Mouse (Mus musculus): ENCODE results near the gene Pm20d1. TPM values are rescaled to one million over a fixed set of nuclear protein-coding genes. Genes with fewer than 3 reads are reported as not detected.

Gene Pm20d1
- polyA plus RNA-seq, 1 experiment, result 0.54 TPM

DNA sequence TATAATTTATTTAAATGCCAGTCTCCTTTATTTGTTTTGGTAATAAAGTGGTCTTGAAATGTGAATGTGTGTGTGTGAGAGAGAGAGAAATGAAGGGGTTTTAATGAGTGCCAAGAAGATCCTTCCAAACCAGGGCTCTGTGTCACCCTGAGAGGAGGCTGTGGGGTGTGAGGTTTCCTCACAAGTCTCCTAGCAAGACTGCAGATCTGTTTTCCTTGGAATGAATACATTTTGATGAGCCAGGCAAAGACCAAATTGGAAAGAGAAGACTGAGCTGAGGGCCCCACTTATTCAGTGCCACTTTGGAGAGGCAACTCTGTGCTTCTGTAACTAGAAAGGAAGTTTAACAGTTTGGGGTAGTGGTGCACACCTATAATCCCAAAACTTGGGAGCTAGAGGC is 25.7 kb upstream of the Pm20d1 start:
- no peak overlapping the region for H3K4me3 ChIP-seq (ENCODE audit: insufficient read depth, low read length)
- H3K4me1 ChIP-seq (ENCODE audit: control insufficient read depth, insufficient read depth, low read length), result no peaks in the 10 kb centered on the region
- TF ChIP-seq POLR2A (IDR thresholded peaks at IDR 0.05; ENCODE audit: low read depth, low read length) (no peak), CTCF (IDR thresholded peaks at IDR 0.05; ENCODE audit: borderline replicate concordance, insufficient read depth, low read length) (no peak)
- no peak overlapping the region for H3K27ac ChIP-seq (ENCODE audit: insufficient read depth, low read length)

GRCm38 (mm10) chr1:131794591-131794990 is 2.6 kb upstream of the Pm20d1 start:
- H3K4me1 ChIP-seq (ENCODE audit: control insufficient read depth, insufficient read depth, low read length), result no peaks in the 10 kb centered on the region
- TF ChIP-seq CTCF (IDR thresholded peaks at IDR 0.05; ENCODE audit: borderline replicate concordance, insufficient read depth, low read length) (no peak), POLR2A (IDR thresholded peaks at IDR 0.05; ENCODE audit: low read depth, low read length) (no peak)
- no peak overlapping the region for H3K4me3 ChIP-seq (ENCODE audit: insufficient read depth, low read length)
- no peak overlapping the region for H3K27ac ChIP-seq (ENCODE audit: insufficient read depth, low read length)

- no peak overlapping the region for H3K27ac ChIP-seq (ENCODE audit: insufficient read depth, low read length)
- TF ChIP-seq POLR2A (IDR thresholded peaks at IDR 0.05; ENCODE audit: low read depth, low read length) (no peak), CTCF (IDR thresholded peaks at IDR 0.05; ENCODE audit: borderline replicate concordance, insufficient read depth, low read length) (no peak)
- no peak overlapping the region for H3K4me3 ChIP-seq (ENCODE audit: insufficient read depth, low read length)
- no peaks in the 10 kb centered on the region for H3K4me1 ChIP-seq (ENCODE audit: control insufficient read depth, insufficient read depth, low read length)
Measured at GRCm38 (mm10) chr1:131795171-131795570, 2.0 kb upstream of the Pm20d1 start.

- TF ChIP-seq CTCF (IDR thresholded peaks at IDR 0.05; ENCODE audit: borderline replicate concordance, insufficient read depth, low read length), result no peak
- TF ChIP-seq POLR2A (IDR thresholded peaks at IDR 0.05; ENCODE audit: low read depth, low read length), result no peak
Measured at GRCm38 (mm10) chr1:131800001-131800400, 2.8 kb downstream of the Pm20d1 start.

DNA sequence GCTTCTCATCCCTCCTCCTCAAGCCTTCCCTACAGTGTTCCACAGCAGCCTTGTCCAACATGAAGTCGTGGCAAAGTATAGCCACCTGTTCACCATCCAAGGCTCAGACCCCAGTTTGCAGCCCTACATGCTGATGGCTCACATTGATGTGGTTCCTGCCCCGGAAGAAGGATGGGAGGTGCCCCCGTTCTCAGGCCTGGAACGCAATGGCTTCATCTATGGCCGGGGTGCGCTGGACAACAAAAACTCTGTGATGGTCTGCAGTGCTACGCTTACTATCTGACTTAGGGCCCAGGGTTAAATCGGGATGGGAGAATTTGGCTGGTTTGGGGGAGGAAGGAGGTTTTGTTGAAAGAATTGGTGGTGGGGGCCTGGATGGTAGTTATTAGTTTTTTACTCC is 3.9 kb downstream of the Pm20d1 start:
- Histone ChIP-seq H3K27ac (ENCODE audit: insufficient read depth, low read length) (no peak overlapping the region), H3K4me3 (ENCODE audit: insufficient read depth, low read length) (no peak overlapping the region), H3K4me1 (ENCODE audit: control insufficient read depth, insufficient read depth, low read length) (no peaks in the 10 kb centered on the region)
- TF ChIP-seq POLR2A (IDR thresholded peaks at IDR 0.05; ENCODE audit: low read depth, low read length), result no peak
- no peak for TF ChIP-seq CTCF (IDR thresholded peaks at IDR 0.05; ENCODE audit: borderline replicate concordance, insufficient read depth, low read length)

More at GRCm38 (mm10) chr1:131800001-131800400, 2.8 kb downstream of the Pm20d1 start:
- no peak overlapping the region for H3K27ac ChIP-seq (ENCODE audit: insufficient read depth, low read length)
- no peak overlapping the region for H3K4me3 ChIP-seq (ENCODE audit: insufficient read depth, low read length)
- H3K4me1 ChIP-seq (ENCODE audit: control insufficient read depth, insufficient read depth, low read length), result no peaks in the 10 kb centered on the region

DNA sequence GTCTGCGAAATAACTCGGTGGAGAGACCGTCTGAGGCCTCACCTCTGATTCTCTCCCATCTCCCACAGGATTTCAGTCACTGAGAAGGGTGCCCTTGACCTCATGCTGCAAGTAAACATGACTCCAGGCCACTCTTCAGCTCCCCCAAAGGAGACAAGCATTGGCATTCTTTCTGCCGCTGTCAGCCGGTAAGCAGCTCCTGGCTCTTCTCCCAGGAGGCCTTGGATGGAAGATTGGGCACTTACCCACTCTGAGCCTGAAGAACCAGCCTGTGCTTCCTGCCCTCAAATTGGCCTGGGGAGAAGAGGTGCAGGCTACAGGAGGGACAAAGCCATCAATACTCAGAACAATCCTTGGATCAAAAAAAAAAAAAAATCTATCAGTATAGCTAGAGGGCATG is 5.5 kb downstream of the Pm20d1 start:
- no peak overlapping the region for H3K27ac ChIP-seq (ENCODE audit: insufficient read depth, low read length)
- no peaks in the 10 kb centered on the region for H3K4me1 ChIP-seq (ENCODE audit: control insufficient read depth, insufficient read depth, low read length)
- TF ChIP-seq CTCF (IDR thresholded peaks at IDR 0.05; ENCODE audit: borderline replicate concordance, insufficient read depth, low read length), result no peak
- TF ChIP-seq POLR2A (IDR thresholded peaks at IDR 0.05; ENCODE audit: low read depth, low read length), result no peak
- no peak overlapping the region for H3K4me3 ChIP-seq (ENCODE audit: insufficient read depth, low read length)

DNA sequence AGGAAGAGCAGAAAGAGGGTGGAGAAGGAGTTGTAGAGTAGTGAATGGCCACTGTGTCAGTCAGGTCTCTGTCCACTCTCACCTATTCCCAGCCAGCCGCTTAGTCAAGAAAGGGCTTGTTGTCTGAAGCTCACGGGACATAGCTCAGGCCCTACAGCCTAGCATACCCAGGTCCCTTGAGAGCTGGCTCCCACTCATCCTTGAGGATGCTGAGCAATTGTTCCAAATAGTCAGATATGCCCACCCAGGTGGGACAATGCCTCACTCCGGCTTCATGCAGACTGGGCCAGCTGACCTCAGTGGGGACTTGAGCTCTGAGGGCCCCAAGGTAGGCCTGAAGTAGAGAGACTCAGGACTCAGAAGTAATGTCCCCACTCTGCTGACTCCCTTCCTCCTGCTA is 7.0 kb downstream of the Pm20d1 start:
- Histone ChIP-seq H3K4me3 (ENCODE audit: insufficient read depth, low read length) (no peak overlapping the region), H3K27ac (ENCODE audit: insufficient read depth, low read length) (no peak overlapping the region), H3K4me1 (ENCODE audit: control insufficient read depth, insufficient read depth, low read length) (no peaks in the 10 kb centered on the region)
- no peak for TF ChIP-seq POLR2A (IDR thresholded peaks at IDR 0.05; ENCODE audit: low read depth, low read length)
- TF ChIP-seq CTCF (IDR thresholded peaks at IDR 0.05; ENCODE audit: borderline replicate concordance, insufficient read depth, low read length), result no peak

GRCm38 (mm10) chr1:131808986-131809385 is 11.8 kb downstream of the Pm20d1 start:
- no peak overlapping the region for H3K4me3 ChIP-seq (ENCODE audit: insufficient read depth, low read length)
- H3K4me1 ChIP-seq (ENCODE audit: control insufficient read depth, insufficient read depth, low read length), result no peaks in the 10 kb centered on the region
- no peak overlapping the region for H3K27ac ChIP-seq (ENCODE audit: insufficient read depth, low read length)
- TF ChIP-seq CTCF (IDR thresholded peaks at IDR 0.05; ENCODE audit: borderline replicate concordance, insufficient read depth, low read length), result no peak
- TF ChIP-seq POLR2A (IDR thresholded peaks at IDR 0.05; ENCODE audit: low read depth, low read length), result no peak

DNA sequence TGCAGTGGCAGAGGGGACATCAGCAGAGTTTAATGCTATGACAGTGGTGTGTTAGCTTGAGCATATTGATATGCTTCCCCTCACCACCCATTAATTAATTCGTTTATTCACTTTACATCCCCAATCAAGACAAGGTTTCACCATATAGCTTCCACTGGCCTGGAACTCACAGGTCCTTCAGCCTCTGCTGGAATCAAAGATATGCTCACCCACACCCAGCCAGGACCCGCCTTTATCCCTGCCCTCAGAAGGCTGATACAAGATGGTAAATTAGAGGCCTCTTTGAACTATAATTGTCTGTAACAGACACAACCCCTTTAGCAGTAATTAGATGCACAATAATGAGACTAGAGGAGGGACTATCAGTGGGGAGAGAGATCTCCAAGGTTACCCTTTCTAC is 12.5 kb downstream of the Pm20d1 start:
- no peak overlapping the region for H3K27ac ChIP-seq (ENCODE audit: insufficient read depth, low read length)
- TF ChIP-seq POLR2A (IDR thresholded peaks at IDR 0.05; ENCODE audit: low read depth, low read length) (no peak), CTCF (IDR thresholded peaks at IDR 0.05; ENCODE audit: borderline replicate concordance, insufficient read depth, low read length) (no peak)

GRCm38 (mm10) chr1:131811393-131811792 is 14.2 kb downstream of the Pm20d1 start:
- H3K4me3 ChIP-seq (ENCODE audit: insufficient read depth, low read length), result no peak overlapping the region
- H3K4me1 ChIP-seq (ENCODE audit: control insufficient read depth, insufficient read depth, low read length), result no peaks in the 10 kb centered on the region
- H3K27ac ChIP-seq (ENCODE audit: insufficient read depth, low read length), result no peak overlapping the region

More for the DNA sequence above, 12.5 kb downstream of the Pm20d1 start:
- Histone ChIP-seq H3K4me1 (ENCODE audit: control insufficient read depth, insufficient read depth, low read length) (no peaks in the 10 kb centered on the region), H3K4me3 (ENCODE audit: insufficient read depth, low read length) (no peak overlapping the region)

DNA sequence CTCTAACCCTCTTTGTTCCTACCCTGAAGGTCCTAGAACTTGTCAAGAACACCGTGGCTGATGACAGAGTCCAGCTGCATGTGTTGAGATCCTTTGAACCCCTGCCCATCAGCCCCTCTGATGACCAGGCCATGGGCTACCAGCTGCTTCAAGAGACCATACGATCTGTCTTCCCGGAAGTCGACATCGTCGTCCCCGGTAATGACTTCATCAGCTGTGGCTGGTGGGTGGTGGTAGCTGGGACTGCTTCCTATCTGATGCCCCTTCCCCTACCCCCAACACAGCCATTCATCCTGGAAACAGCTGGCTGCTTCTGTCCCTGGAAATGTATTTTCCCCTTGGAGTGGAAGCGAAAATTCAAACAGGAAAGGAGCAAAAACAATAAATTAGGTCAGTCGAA is 14.8 kb downstream of the Pm20d1 start:
- H3K4me1 ChIP-seq (ENCODE audit: control insufficient read depth, insufficient read depth, low read length), result no peaks in the 10 kb centered on the region
- no peak overlapping the region for H3K4me3 ChIP-seq (ENCODE audit: insufficient read depth, low read length)
- no peak overlapping the region for H3K27ac ChIP-seq (ENCODE audit: insufficient read depth, low read length)
- TF ChIP-seq POLR2A (IDR thresholded peaks at IDR 0.05; ENCODE audit: low read depth, low read length) (no peak), CTCF (IDR thresholded peaks at IDR 0.05; ENCODE audit: borderline replicate concordance, insufficient read depth, low read length) (no peak)

More at GRCm38 (mm10) chr1:131811393-131811792, 14.2 kb downstream of the Pm20d1 start:
- no peak for TF ChIP-seq POLR2A (IDR thresholded peaks at IDR 0.05; ENCODE audit: low read depth, low read length)
- no peak for TF ChIP-seq CTCF (IDR thresholded peaks at IDR 0.05; ENCODE audit: borderline replicate concordance, insufficient read depth, low read length)
